Mouse (Mus musculus) hindbrain, postnatal 0 days (tissue): Measurements from ENCODE around the gene Ms4a4b. TPM values are rescaled to one million over a fixed set of nuclear protein-coding genes. Genes with fewer than 3 reads are reported as not detected.

ENCODE experiments used
- ATAC-seq: fragments of 200-750 bp; cut with Nextera tagmentation; 2 replicates; pipeline ENCODE4 v1.8.0; 2017; ENCODE audit warnings: mild to moderate bottlenecking, moderate TSS enrichment, moderate library complexity
- DNase-seq: peaks from one replicate; pipeline ENCODE4 v3.0.0-alpha.2; 2015; ENCODE audit warnings: low spot score
- H3K27ac ChIP-seq: fragments of 300-500 bp; sonication (generic); 2 replicates; pipeline ENCODE4 v1.5.1; 2014; ENCODE audit warnings: mild to moderate bottlenecking
- H3K27me3 ChIP-seq: fragments of 300-500 bp; sonication (generic); 2 replicates; pipeline ENCODE4 v1.6.1; 2014; ENCODE audit warnings: low read length, mixed read lengths; ENCODE audit not compliant: insufficient read depth
- H3K36me3 ChIP-seq: fragments of 300-500 bp; sonication (generic); 2 replicates; pipeline ENCODE4 v1.6.1; 2014; ENCODE audit warnings: low read length, mixed read lengths; ENCODE audit not compliant: insufficient read depth
- H3K4me1 ChIP-seq: fragments of 300-500 bp; sonication (generic); 2 replicates; pipeline ENCODE4 v1.6.1; 2014; ENCODE audit warnings: antibody characterized with exemption, low read length, mixed read lengths; ENCODE audit not compliant: insufficient read depth
- H3K4me2 ChIP-seq: fragments of 300-500 bp; sonication (generic); 2 replicates; pipeline ENCODE4 v1.6.1; 2014; ENCODE audit warnings: low read depth, mild to moderate bottlenecking, low read length, moderate library complexity, mixed read lengths
- H3K4me3 ChIP-seq: fragments of 300-500 bp; sonication (generic); 2 replicates; pipeline ENCODE4 v1.5.1; 2014; ENCODE audit warnings: low read length
- H3K9ac ChIP-seq: fragments of 300-500 bp; sonication (generic); replicated peaks from 2 replicates; pipeline ENCODE4 v1.6.1; 2014; ENCODE audit warnings: mild to moderate bottlenecking, low read length, moderate library complexity, mixed read lengths
- H3K9me3 ChIP-seq: fragments of 300-500 bp; sonication (generic); 2 replicates; pipeline ENCODE4 v1.6.1; 2016; ENCODE audit warnings: low read length, mixed read lengths
- CTCF ChIP-seq: IDR thresholded peaks from 2 replicates; pipeline ENCODE4 v1.5.1; 2016; ENCODE audit warnings: antibody characterized with exemption, control low read depth, low read depth
- WGBS: fragments of 180-500 bp; shearing (Covaris S2); extraction: QIAGEN DNeasy Blood & Tissue Kit; methylation state at CpG from one replicate; pipeline ENCODE4 v1.1.7; 2014; 5-methylcytosine and 5-hydroxymethylcytosine counted together
- polyA plus RNA-seq: library from polyadenylated mRNA; unstranded; fragments of >200 nt; fragmentation: Nextera tagmentation; extraction: Ambion mirVana; gene quantifications from 2 replicates; pipeline ENCODE4 v1.2.1, GENCODE M21; 2015
- total RNA-seq: library from RNA; depleted of rRNA; stranded (reverse); fragments of >200 nt; gene quantifications from 2 replicates; pipeline ENCODE4 v1.2.3, GENCODE M21; 2014; rRNA removed

The Ms4a4b gene
- total RNA-seq (not detected in 2 replicates), polyA plus RNA-seq (not detected in 2 replicates)

- Histone ChIP-seq H3K27me3 (no peaks in the 10 kb centered on the region), H3K9me3 (no peaks in the 10 kb centered on the region), H3K9ac (no peak within 1 kb of the TSS), H3K36me3 (no peaks in the 10 kb centered on the region), H3K4me2 (no peak within 1 kb of the TSS), H3K27ac (no peak within 1 kb of the TSS), H3K4me3 (no peak within 1 kb of the TSS), H3K4me1 (no peaks in the 10 kb centered on the region)
- TF ChIP-seq CTCF: no peak
- ATAC-seq (no peak), DNase-seq (no peak)
Measured at GRCm38 (mm10) chr19:11443338-11443737, at the start of gene Ms4a4b. TSS of gene Ms4a4b (plus strand) at chr19:11443553.

- Histone ChIP-seq H3K27ac (no peak overlapping the region), H3K36me3 (no peaks in the 10 kb centered on the region), H3K9me3 (no peaks in the 10 kb centered on the region), H3K27me3 (no peaks in the 10 kb centered on the region), H3K4me3 (no peak overlapping the region), H3K9ac (no peak overlapping the region), H3K4me2 (no peak overlapping the region), H3K4me1 (no peaks in the 10 kb centered on the region)
- ATAC-seq: no peak
- no peak for DNase-seq
- TF ChIP-seq CTCF: no peak
Measured at GRCm38 (mm10) chr19:11395769-11396168, 47.6 kb upstream of the Ms4a4b start.

- H3K36me3 ChIP-seq: no peaks in the 10 kb centered on the region
- H3K27me3 ChIP-seq: no peaks in the 10 kb centered on the region
- no peaks in the 10 kb centered on the region for H3K4me1 ChIP-seq
- ATAC-seq (no peak), DNase-seq (no peak)
- TF ChIP-seq CTCF: no peak
- H3K9me3 ChIP-seq: no peaks in the 10 kb centered on the region
- no peak within 1 kb of the TSS for H3K9ac ChIP-seq
- WGBS: 92% methylated on average over 3 of the region's 3 CpGs
- H3K4me2 ChIP-seq: no peak within 1 kb of the TSS
- no peak within 1 kb of the TSS for H3K4me3 ChIP-seq
- no peak within 1 kb of the TSS for H3K27ac ChIP-seq
Measured at GRCm38 (mm10) chr19:11404527-11404926, 38.8 kb upstream of the Ms4a4b start, which contains the start of gene Ms4a4c. TSS of gene Ms4a4c (plus strand) at chr19:11404770.

- TF ChIP-seq CTCF: no peak
Measured at GRCm38 (mm10) chr19:11407428-11407827, 35.9 kb upstream of the Ms4a4b start.

GRCm38 (mm10) chr19:11408591-11408990 is 34.8 kb upstream of the Ms4a4b start:
- ATAC-seq (no peak), DNase-seq (no peak)
- Histone ChIP-seq H3K9me3 (no peaks in the 10 kb centered on the region), H3K36me3 (no peaks in the 10 kb centered on the region), H3K27me3 (no peaks in the 10 kb centered on the region), H3K4me1 (no peaks in the 10 kb centered on the region), H3K4me2 (no peak overlapping the region), H3K9ac (no peak overlapping the region), H3K27ac (no peak overlapping the region), H3K4me3 (no peak overlapping the region)
- 84% methylated on average over 1 of the region's 1 CpGs for WGBS
- TF ChIP-seq CTCF: no peak

More at GRCm38 (mm10) chr19:11407428-11407827, 35.9 kb upstream of the Ms4a4b start:
- no peak for ATAC-seq
- no peak overlapping the region for H3K4me3 ChIP-seq
- H3K9me3 ChIP-seq: no peaks in the 10 kb centered on the region
- H3K27ac ChIP-seq: no peak overlapping the region
- no peak for DNase-seq
- no peaks in the 10 kb centered on the region for H3K27me3 ChIP-seq
- H3K36me3 ChIP-seq: no peaks in the 10 kb centered on the region
- no peak overlapping the region for H3K4me2 ChIP-seq
- no peak overlapping the region for H3K9ac ChIP-seq
- no peaks in the 10 kb centered on the region for H3K4me1 ChIP-seq

- no peak for DNase-seq
- 84% methylated on average over 1 of the region's 1 CpGs for WGBS
- H3K9me3 ChIP-seq: no peaks in the 10 kb centered on the region
- no peaks in the 10 kb centered on the region for H3K4me1 ChIP-seq
- H3K9ac ChIP-seq: no peak overlapping the region
- no peak for TF ChIP-seq CTCF
- no peak overlapping the region for H3K4me2 ChIP-seq
- no peak overlapping the region for H3K27ac ChIP-seq
- no peaks in the 10 kb centered on the region for H3K27me3 ChIP-seq
- no peak for ATAC-seq
- no peaks in the 10 kb centered on the region for H3K36me3 ChIP-seq
- no peak overlapping the region for H3K4me3 ChIP-seq
Measured at GRCm38 (mm10) chr19:11411640-11412039, 31.7 kb upstream of the Ms4a4b start.

- Histone ChIP-seq H3K4me1 (no peaks in the 10 kb centered on the region), H3K9me3 (no peaks in the 10 kb centered on the region), H3K9ac (no peak overlapping the region), H3K27ac (no peak overlapping the region), H3K27me3 (no peaks in the 10 kb centered on the region), H3K4me2 (no peak overlapping the region), H3K36me3 (no peaks in the 10 kb centered on the region), H3K4me3 (no peak overlapping the region)
- ATAC-seq (no peak), DNase-seq (no peak)
- WGBS: 98% methylated on average over 1 of the region's 1 CpGs
- TF ChIP-seq CTCF: no peak
Measured at GRCm38 (mm10) chr19:11414084-11414483, 29.3 kb upstream of the Ms4a4b start.
